Mouse (Mus musculus) erythroblast, adult 5-6 weeks (primary cell): Measurements from ENCODE around the gene Sigirr. TPM values are rescaled to one million over a fixed set of nuclear protein-coding genes. Genes with fewer than 3 reads are reported as not detected.

ENCODE experiments used
- ATAC-seq: replicated peaks from 2 replicates; pipeline ENCODE4 v1.8.0; 2016; ENCODE audit warnings: moderate number of reproducible peaks, mild to moderate bottlenecking, moderate TSS enrichment, inconsistent platforms; ENCODE audit not compliant: poor library complexity, low FRiP score, severe bottlenecking
- total RNA-seq, 2 experiments: library from RNA; stranded (forward) in 1 of 2; stranded (reverse) in 1 of 2; fragments of 150-400 nt in 1 of 2; fragments of 200-764, 138-1000 nt in 1 of 2; gene quantifications; 2 replicates each; pipeline versions ENCODE4 v1.2.3 to v1.2.4; 2015 to 2017; ENCODE audit warnings: low replicate concordance in 2 of 2

Sigirr gene
- total RNA-seq, 2 experiments from 2014 or later: 4.2 to 4.4 TPM

DNA sequence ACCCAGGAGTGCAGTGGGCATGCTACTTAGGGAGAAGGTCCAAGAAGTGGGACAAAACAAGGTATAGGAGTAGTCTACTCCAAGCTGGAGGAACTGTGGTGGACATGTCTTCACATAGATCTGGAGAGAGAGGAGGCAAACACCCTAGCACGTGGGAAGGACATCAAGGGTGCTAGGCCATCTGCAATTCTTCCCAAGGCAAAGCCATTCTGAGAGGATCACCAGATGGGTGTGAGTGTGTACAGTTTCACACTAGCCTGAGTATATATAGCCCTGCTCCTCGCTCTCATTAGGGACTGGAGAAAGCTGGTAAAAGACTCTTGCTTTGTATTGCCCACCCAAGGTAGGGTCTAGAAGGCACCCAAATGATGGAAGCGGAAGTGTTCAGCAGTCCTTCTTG is 37.0 kb downstream of the Sigirr start:
- no peak for ATAC-seq

- ATAC-seq: no peak
Measured at GRCm38 (mm10) chr7:141062525-141062924, 37.8 kb downstream of the Sigirr start.

DNA sequence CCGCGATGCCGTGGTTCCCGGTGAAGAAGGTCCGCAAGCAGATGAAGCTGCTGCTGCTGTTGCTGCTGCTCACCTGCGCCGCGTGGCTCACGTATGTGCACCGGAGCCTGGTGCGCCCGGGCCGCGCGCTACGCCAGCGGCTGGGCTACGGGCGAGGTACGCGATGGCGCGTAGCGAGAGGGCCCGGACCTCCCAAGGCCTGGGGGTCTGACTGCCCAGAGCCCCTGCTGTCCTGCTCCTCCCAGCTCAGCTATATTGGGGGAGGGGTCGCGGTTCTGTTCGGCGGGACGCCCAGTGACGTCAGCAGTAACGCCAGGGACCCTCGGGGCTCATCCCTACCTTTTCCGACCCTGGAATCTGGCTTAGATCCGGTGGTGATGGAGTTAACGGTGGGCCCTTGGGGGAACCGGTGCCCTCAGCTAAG is 39.1 kb downstream of the Sigirr start:
- ATAC-seq: no peak

- ATAC-seq: no peak
Measured at GRCm38 (mm10) chr7:141060426-141061242, 39.7 kb downstream of the Sigirr start, which contains the start of gene B4galnt4. B4galnt4 (plus strand) TSS chr7:141061104.

- no peak for ATAC-seq
Measured at GRCm38 (mm10) chr7:141059929-141060328, 40.4 kb downstream of the Sigirr start.

- ATAC-seq: no peak
Measured at GRCm38 (mm10) chr7:141058601-141059341, 41.6 kb downstream of the Sigirr start.

DNA sequence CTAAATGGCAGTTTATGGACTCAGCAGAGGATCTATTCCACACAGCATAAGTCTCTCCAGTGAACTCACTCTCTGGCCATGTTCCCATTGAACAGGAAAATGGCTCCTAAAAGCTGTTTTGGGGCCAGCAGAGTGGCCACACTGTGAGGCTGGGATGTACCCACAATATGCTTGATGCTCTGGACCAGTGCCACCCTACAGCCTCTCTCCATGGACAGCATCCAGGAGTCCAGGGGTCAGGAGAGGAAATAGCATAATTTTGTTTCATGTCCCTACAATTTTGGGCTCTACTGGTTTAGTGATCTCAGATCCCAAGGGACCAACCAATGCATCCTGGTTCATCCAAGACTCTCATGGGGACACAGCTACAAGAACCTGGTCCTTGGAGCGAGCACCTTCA is 42.8 kb downstream of the Sigirr start:
- no peak for ATAC-seq

GRCm38 (mm10) chr7:141056976-141057375 is 43.4 kb downstream of the Sigirr start:
- ATAC-seq: no peak

- peak; percentile 31; the same call in 1 of the 2 replicates for ATAC-seq
Measured at GRCm38 (mm10) chr7:141055785-141056184, 44.6 kb downstream of the Sigirr start.

DNA sequence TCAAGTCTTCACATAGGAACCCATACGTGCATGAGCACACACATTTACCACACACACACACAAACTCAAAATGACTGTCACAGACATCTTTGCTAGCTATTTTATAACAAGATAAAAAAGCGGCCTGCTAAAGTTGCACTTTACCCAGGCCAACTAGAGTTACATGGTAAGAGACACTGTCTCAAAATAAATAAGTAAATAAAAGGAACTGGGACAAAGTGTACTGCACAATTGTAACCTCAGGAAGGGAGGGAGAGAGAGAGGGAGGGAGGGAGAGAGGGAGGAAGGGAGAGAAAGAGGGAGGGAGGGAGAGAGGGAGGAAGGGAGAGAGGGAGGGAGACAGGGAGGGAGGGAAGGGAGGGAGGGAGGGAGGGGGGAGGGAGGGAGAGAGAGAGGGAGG is 48.0 kb downstream of the Sigirr start:
- ATAC-seq: no peak

GRCm38 (mm10) chr7:141052016-141052415 is 48.4 kb downstream of the Sigirr start:
- no peak for ATAC-seq

GRCm38 (mm10) chr7:141051060-141051685 is 49.2 kb downstream of the Sigirr start:
- ATAC-seq: no peak

DNA sequence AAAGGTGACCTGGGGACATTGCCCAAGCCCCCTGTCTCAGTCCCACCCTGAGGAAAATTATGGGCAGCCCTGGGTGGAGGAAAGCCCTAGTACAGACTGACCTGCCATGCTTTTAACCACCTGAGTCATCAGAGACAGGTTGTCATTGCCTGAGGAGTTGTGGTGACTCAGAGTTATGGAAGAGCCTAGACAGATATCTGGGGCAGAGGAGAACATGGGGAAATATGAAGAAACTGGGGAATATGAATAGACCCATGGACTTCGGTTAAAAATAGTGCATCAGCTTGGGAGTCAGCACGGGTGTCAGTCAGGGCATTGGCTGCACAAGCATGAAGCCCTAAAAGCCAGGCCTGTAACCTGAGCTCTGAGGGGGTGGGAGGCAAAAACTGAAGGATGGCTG is 51.0 kb downstream of the Sigirr start:
- no peak for ATAC-seq

- peak; percentile 71 for ATAC-seq
Measured at GRCm38 (mm10) chr7:141048226-141049218, 51.9 kb downstream of the Sigirr start.

DNA sequence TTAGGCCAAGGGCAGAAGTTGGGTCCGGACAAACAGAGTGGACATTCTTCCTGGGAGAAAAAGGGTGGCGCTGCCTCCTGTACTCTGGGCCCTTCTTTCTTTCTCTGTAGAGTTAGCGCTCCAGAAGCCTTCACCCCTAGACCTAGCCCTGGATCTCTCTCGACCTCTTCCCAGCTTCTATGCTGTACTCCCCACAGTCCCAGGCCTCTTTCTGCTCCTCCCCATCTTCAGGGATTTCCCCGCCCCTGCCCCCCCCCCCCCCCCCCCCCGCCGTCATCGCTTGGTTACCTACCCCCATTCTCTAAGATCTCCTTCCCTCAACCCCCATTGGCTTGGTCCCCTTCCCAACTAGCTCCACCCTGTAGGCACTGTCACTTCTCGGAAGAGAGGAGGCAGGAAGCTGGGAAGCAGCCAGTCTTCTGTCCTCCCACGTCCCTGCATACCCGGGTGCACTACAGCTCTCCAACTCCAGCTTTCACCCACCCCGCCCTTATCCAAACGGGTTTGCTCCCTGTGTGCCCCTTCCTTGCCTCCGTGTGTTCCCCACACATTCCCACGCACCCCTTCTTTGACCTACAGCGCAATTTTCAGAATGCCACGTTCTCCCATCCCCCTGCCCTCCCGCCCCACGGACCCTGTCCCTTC is 52.7 kb downstream of the Sigirr start:
- peak; percentile 33; the same call in 1 of the 2 replicates for ATAC-seq

GRCm38 (mm10) chr7:141046931-141047580 is 53.3 kb downstream of the Sigirr start:
- ATAC-seq: peak; percentile 61

DNA sequence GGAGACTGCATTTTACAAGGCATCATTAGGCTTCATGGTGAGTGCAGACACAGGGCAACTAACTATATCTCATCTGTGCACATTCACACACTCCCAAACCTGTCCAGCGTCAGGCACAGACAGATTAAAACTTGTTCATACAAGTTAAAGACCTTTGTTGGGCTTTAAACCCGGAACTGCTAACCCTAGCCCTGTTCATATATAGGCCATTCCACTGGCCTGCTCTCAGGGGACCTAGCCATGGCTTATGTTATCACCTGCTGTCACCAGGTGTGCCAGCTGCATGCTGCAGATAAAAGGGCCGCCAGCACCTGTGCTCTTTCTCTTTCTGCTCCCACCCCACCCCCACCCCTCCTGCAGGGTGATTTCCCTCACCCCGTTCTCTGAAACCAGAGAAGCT is 57.8 kb downstream of the Sigirr start:
- ATAC-seq: peak; percentile 61

DNA sequence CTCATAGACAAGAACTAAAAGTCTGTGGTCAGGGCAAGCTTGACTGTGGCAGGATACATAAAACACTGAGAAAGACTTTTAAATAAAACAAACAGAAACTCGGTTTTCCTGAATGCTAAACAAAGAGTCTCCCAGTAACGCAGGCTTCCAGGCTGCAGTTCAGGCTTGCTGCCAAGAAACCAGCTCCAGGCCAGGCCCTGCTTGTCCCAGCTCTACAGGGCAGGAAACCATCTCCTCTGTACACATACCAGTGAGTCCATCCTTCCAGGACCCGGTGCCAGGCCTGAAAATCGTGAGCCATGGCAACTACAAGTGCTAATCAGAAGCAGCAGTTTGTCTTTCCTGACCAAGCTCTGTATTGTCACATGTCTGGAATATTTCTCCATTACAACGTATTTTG is 58.7 kb downstream of the Sigirr start:
- ATAC-seq: peak; percentile 30; the same call in 1 of the 2 replicates
